Mouse (Mus musculus) testis, postnatal 14 days (tissue): ENCODE results near the gene Zmiz1.

Experiments used
- DNase-seq: peaks from one replicate; pipeline ENCODE4 v3.0.0; 2021; ENCODE audit warnings: low spot score

Gene Zmiz1

DNA sequence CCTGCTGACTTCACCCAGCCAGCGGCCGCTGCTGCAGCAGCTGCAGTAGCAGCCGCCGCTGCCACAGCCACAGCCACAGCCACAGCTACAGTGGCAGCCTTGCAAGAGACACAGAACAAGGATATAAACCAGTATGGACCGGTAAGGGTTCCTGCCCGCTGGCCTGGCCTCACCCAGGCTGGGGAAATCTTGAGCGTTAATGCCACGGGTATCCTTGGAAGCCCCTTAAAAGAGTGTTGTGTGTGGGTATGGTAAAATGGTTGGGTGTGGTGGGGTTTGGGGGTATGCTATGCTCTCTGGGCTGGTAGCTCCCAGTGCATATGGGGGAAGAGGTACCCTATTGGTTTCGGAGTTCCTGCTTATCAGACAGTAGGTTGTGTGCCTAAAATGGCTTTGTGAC is 186.7 kb downstream of the Zmiz1 start:
- DNase-seq: no peak

DNA sequence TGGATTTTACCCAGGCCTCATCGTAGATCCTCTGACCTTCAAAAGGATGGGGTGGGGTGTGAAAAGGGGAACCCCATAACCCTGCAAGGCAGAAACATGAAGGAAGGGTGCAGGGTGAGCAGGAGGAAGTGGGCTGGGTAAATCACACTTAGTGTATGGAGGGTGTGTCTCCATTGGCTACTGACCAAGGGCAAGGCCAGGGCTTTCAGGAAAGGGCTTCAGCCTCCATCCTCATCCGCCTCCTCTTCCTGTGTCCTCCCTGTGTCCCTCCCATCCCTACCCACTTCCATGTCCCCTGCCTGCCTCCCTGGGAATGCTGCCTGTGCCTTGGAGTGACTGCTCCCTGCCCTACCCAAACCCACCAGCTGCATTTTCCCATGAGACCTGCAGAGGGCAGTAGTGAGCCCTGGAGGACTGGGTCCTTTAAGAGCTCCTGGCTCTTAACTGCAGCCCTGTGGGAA is 187.2 kb downstream of the Zmiz1 start:
- DNase-seq: peak; percentile 60

GRCm38 (mm10) chr14:25651131-25651530 is 192.1 kb downstream of the Zmiz1 start:
- DNase-seq: no peak

- no peak for DNase-seq
Measured at GRCm38 (mm10) chr14:25651905-25652304, 192.9 kb downstream of the Zmiz1 start.

- no peak for DNase-seq
Measured at GRCm38 (mm10) chr14:25654401-25655197, 195.6 kb downstream of the Zmiz1 start.

DNA sequence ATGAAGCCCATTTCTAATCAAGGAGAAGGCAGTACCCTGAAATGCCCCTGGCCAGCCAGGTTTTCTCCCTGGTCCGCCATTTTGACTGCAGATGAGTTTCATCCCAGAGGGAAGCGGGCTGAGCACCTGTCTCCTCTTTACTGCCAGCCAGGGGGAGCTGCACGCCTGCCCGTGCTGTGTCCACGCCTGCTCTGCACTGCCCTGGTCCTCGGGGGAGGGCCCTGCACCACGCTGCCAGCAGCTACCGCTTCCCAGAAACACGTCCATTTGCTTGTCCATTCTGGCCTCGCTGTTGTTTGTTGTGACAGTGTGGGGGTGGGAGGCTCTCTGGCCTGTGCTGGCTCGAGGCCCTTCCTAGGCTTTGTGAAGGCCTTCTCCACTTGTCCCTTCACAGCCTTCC is 201.7 kb downstream of the Zmiz1 start:
- DNase-seq: no peak

- DNase-seq: no peak
Measured at GRCm38 (mm10) chr14:25661185-25661920, 202.4 kb downstream of the Zmiz1 start.

- no peak for DNase-seq
Measured at GRCm38 (mm10) chr14:25663649-25664309, 204.8 kb downstream of the Zmiz1 start.

DNA sequence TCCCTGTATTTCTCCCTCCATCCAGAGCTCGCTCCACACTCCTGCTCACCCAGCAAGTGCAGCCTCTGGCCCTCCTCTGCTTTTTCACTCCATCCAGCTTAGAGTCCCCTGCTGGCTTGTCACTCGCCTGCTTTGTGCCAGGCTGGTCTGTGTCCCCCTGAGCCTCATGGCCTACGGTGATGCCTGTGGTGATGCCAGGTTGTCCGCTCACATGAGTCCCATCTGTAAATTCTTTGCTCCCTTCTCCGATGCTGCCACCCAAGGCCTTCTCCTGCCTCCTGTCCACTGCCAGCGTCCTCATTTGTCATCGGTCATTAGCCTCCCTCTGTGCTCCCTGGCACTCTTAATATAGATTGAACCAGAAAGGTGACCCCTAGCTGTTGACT is 205.3 kb downstream of the Zmiz1 start:
- DNase-seq: no peak

- DNase-seq: peak; percentile 63
Measured at GRCm38 (mm10) chr14:25665314-25665970, 206.5 kb downstream of the Zmiz1 start.

- DNase-seq: no peak
Measured at GRCm38 (mm10) chr14:25666668-25667376, 207.8 kb downstream of the Zmiz1 start.

DNA sequence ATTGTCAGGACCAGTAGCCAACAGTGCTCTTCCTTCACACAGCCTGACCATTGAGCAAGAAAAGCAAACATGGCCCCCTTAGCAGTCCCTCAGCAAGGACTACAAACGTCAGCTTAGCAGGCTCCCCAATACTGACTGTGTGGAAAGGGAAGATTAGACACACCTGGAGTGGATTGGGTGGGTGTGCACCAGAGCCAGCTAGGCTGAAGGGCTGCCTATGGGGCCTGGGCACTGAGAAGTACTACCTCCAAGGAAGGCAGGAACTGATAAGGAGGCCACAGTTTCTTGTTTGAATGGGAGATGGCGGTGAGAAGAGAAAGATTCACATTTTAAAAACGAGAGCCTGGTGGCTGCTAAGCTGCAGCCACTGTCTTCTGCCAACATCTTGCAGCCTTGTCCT is 208.6 kb downstream of the Zmiz1 start:
- no peak for DNase-seq

DNA sequence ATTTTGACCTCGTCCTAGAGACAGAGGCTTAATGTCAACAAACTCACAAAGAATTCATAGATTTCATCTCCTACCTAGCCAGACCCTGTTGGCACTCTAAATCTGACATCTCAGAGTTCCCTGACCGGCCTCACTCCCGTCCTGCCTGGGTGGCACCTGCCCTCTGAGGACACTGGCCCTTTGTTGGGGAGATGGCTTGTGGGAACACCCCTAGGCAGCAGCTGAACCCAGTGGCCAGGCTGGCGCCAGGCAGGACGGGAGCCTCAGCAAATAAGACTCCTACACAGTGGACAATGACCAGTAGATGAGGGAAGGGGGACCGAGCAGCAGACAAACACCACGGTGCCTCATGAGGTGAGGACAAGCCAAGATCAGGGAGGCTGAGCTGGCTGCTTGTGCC is 220.6 kb downstream of the Zmiz1 start:
- no peak for DNase-seq

- no peak for DNase-seq
Measured at GRCm38 (mm10) chr14:25682020-25682419, 223.0 kb downstream of the Zmiz1 start.

DNA sequence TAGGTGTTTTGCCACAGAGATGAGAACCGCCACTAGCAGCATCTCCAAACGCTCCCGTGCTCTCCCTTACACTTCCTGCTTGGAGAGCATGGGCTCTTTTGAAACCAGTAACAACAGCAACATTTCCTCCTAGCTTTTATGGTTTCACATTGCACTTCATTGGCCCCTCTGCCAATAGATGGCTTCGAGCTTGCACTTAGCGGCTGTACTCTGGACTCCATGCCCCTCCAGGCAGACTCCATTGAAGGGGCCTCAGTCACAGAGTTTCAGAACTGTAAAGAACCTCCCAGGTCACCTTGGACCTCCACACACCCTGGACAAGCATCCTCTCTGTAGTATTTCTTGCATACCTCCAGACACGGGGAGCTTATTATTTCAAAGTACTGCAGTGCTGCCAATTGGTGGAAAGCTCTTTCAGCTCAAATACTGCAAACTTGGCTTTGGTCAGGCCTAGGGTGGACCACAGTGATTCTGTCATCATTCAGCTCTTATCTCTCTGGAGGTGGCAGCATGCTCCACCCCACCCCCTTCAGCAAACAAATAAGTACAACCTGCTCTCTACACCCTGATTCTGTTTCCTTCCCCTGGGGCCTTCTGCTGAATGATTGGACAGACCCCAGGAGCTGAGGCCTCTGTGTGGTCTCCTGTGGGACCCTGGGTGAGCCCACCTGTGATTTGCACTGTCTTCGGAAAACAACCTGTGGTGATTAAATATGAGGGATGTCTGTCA is 227.4 kb downstream of the Zmiz1 start:
- no peak for DNase-seq

DNA sequence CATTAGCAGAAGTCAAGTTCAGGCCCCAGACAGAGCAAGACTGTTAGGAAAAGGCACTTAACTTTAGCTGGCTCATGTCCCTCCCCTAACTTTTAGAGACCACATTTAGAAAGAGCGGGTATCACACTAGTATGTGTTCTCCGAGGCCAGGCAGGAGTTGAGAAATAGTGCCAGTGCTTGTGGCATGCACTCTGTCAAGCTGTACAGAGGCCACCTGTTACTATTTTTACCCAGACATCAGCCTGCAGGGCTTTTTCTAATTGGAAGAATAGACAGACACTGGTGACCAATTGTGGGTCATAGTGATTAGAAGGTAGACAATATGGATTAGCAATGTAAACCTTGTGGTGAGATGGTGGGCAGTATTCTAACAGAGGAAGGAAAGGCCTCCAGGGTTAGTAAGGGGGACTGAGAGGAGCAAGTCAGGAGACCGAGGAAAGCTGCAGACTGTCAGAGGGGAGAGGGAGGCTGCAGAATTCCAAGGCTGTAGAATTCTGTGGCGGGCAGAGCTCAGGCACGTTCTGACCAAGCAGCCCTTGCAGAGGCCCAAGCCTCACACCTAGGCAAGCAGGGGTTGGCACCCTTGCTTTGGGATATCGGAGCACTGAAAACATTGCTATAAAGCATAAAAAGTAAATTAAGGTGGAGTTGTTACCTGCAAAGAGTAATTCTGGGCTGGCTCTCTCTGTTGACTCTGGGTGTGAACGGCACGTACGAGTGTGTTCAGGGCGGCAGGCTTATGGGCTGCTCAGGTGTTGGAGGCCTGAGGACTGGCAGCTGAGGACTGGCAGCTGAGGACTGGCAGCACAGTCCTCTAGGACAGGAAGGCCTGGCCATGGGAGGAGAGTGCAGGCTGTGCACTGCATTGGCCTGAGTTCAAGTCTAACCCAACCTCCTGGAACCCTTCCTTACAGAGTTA is 228.3 kb downstream of the Zmiz1 start:
- no peak for DNase-seq

GRCm38 (mm10) chr14:25693271-25693887 is 234.4 kb downstream of the Zmiz1 start:
- no peak for DNase-seq

GRCm38 (mm10) chr14:25693888-25694568 is 235.0 kb downstream of the Zmiz1 start, which contains the start of gene Ppif:
Gene Ppif (plus strand): TSS chr14:25694154.
- DNase-seq: peak; percentile 94

GRCm38 (mm10) chr14:25694569-25694897 is 235.5 kb downstream of the Zmiz1 start:
- DNase-seq: peak; percentile 39
